Mouse (Mus musculus): ENCODE results near the gene Klrb1a. TPM values are rescaled to one million over a fixed set of nuclear protein-coding genes. Genes with fewer than 3 reads are reported as not detected.
"Not testable (repeated sequence)": the region's sequence is repeated elsewhere in the genome, so short reads cannot be mapped to it uniquely, and the experiment has no call there.

Gene Klrb1a
- polyA plus RNA-seq, 1 experiment from 2014 or later = not detected

GRCm38 (mm10) chr6:128645708-128646107 lies 22.4 kb upstream of the Klrb1a start:
- H3K36me3 ChIP-seq (replicated peaks; ENCODE audit: control insufficient read depth, insufficient read depth, low read depth, low read length); H3K9me3 ChIP-seq (replicated peaks; ENCODE audit: control insufficient read depth, low read length); H3K9ac ChIP-seq (replicated peaks; ENCODE audit: low read length); H3K27me3 ChIP-seq (ENCODE audit: control insufficient read depth, insufficient read depth, low read length); H3K4me1 ChIP-seq (ENCODE audit: control insufficient read depth, insufficient read depth, low read length); H3K4me2 ChIP-seq (ENCODE audit: low read depth, low read length); ATAC-seq (replicated peaks; ENCODE audit: insufficient number of reproducible peaks, low FRiP score, low TSS enrichment, low read depth); H3K27ac ChIP-seq (replicated peaks; ENCODE audit: low read depth, low read length); H3K4me3 ChIP-seq (ENCODE audit: low read depth, low read length); DNase-seq (ENCODE audit: low spot score): not testable (repeated sequence)
- WGBS = 81% methylated on average over 12 of the region's 12 CpGs

- WGBS = 98% methylated on average over 20 of the region's 20 CpGs
- H3K36me3 ChIP-seq (replicated peaks; ENCODE audit: control insufficient read depth, insufficient read depth, low read depth, low read length); H3K4me1 ChIP-seq (ENCODE audit: control insufficient read depth, insufficient read depth, low read length); H3K27me3 ChIP-seq (ENCODE audit: control insufficient read depth, insufficient read depth, low read length); ATAC-seq (replicated peaks; ENCODE audit: insufficient number of reproducible peaks, low FRiP score, low TSS enrichment, low read depth); H3K9me3 ChIP-seq (replicated peaks; ENCODE audit: control insufficient read depth, low read length); H3K27ac ChIP-seq (replicated peaks; ENCODE audit: low read depth, low read length); H3K9ac ChIP-seq (replicated peaks; ENCODE audit: low read length); H3K4me2 ChIP-seq (ENCODE audit: low read depth, low read length); DNase-seq (ENCODE audit: low spot score); H3K4me3 ChIP-seq (ENCODE audit: low read depth, low read length): not testable (repeated sequence)
Measured at GRCm38 (mm10) chr6:128644694-128645093, 21.4 kb upstream of the Klrb1a start.

- H3K4me2 ChIP-seq (ENCODE audit: low read depth, low read length) = no peak overlapping the region
- ATAC-seq (replicated peaks; ENCODE audit: insufficient number of reproducible peaks, low FRiP score, low TSS enrichment, low read depth) (no peak), DNase-seq (ENCODE audit: low spot score) (no peak)
- H3K4me1 ChIP-seq (ENCODE audit: control insufficient read depth, insufficient read depth, low read length) = no peaks in the 10 kb centered on the region
- H3K4me3 ChIP-seq (ENCODE audit: low read depth, low read length) = no peak overlapping the region
- WGBS = 56% methylated on average over 2 of the region's 2 CpGs
- no peaks in the 10 kb centered on the region for H3K9me3 ChIP-seq (replicated peaks; ENCODE audit: control insufficient read depth, low read length)
- no peaks in the 10 kb centered on the region for H3K27me3 ChIP-seq (ENCODE audit: control insufficient read depth, insufficient read depth, low read length)
- no peaks in the 10 kb centered on the region for H3K36me3 ChIP-seq (replicated peaks; ENCODE audit: control insufficient read depth, insufficient read depth, low read depth, low read length)
- no peak overlapping the region for H3K9ac ChIP-seq (replicated peaks; ENCODE audit: low read length)
- H3K27ac ChIP-seq (replicated peaks; ENCODE audit: low read depth, low read length) = no peak overlapping the region
Measured at GRCm38 (mm10) chr6:128643999-128644398, 20.7 kb upstream of the Klrb1a start.

DNA sequence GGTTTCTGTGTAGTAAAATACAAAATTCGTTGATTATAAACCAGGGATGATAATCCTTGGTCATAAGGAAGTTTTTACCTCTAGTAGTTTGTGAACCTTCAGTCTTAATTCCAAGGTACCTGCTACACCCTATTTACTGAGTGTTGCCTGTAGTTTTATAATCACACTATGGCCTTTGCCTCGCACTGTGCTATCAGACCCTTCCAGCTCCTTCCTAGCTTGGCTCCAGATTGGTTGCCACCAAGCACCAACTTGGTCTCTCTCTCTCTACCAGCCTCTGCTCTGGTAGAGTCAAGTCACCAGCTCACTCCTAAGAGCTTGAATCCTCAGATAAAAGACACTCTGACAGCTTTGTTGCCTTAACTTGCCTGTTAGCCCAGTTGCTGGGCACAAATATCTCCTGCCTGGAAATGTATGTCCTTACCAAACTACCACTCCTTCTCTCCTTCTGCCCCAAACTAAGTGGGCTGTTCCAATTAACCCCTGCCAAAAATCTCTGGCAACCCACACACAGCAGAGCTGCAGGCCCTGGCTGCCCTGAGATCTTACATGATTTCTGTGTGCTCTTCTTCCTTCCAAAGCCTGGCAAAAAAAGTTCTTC lies 17.9 kb upstream of the Klrb1a start:
- no peaks in the 10 kb centered on the region for H3K27me3 ChIP-seq (ENCODE audit: control insufficient read depth, insufficient read depth, low read length)
- no peaks in the 10 kb centered on the region for H3K4me1 ChIP-seq (ENCODE audit: control insufficient read depth, insufficient read depth, low read length)
- H3K27ac ChIP-seq (replicated peaks; ENCODE audit: low read depth, low read length) = no peak overlapping the region
- DNase-seq (ENCODE audit: low spot score) = no peak
- WGBS = 75% methylated on average over 2 of the region's 2 CpGs
- no peaks in the 10 kb centered on the region for H3K36me3 ChIP-seq (replicated peaks; ENCODE audit: control insufficient read depth, insufficient read depth, low read depth, low read length)
- H3K4me2 ChIP-seq (ENCODE audit: low read depth, low read length) = no peak overlapping the region
- no peaks in the 10 kb centered on the region for H3K9me3 ChIP-seq (replicated peaks; ENCODE audit: control insufficient read depth, low read length)
- H3K4me3 ChIP-seq (ENCODE audit: low read depth, low read length) = no peak overlapping the region
- H3K9ac ChIP-seq (replicated peaks; ENCODE audit: low read length) = no peak overlapping the region
- no peak for ATAC-seq (replicated peaks; ENCODE audit: insufficient number of reproducible peaks, low FRiP score, low TSS enrichment, low read depth)

- no peak for DNase-seq (ENCODE audit: low spot score)
- 92% methylated on average over 1 of the region's 1 CpGs for WGBS
- H3K4me1 ChIP-seq (ENCODE audit: control insufficient read depth, insufficient read depth, low read length) = no peaks in the 10 kb centered on the region
Measured at GRCm38 (mm10) chr6:128640673-128641072, 17.3 kb upstream of the Klrb1a start.

GRCm38 (mm10) chr6:128630912-128631905 lies 7.9 kb upstream of the Klrb1a start:
- H3K27ac ChIP-seq (replicated peaks; ENCODE audit: low read depth, low read length); H3K4me1 ChIP-seq (ENCODE audit: control insufficient read depth, insufficient read depth, low read length); H3K36me3 ChIP-seq (replicated peaks; ENCODE audit: control insufficient read depth, insufficient read depth, low read depth, low read length); ATAC-seq (replicated peaks; ENCODE audit: insufficient number of reproducible peaks, low FRiP score, low TSS enrichment, low read depth); DNase-seq (ENCODE audit: low spot score); H3K27me3 ChIP-seq (ENCODE audit: control insufficient read depth, insufficient read depth, low read length); H3K9me3 ChIP-seq (replicated peaks; ENCODE audit: control insufficient read depth, low read length); H3K4me2 ChIP-seq (ENCODE audit: low read depth, low read length); H3K9ac ChIP-seq (replicated peaks; ENCODE audit: low read length); H3K4me3 ChIP-seq (ENCODE audit: low read depth, low read length): not testable (repeated sequence)
- 75% methylated on average over 15 of the region's 15 CpGs for WGBS

More at GRCm38 (mm10) chr6:128640673-128641072, 17.3 kb upstream of the Klrb1a start:
- H3K4me3 ChIP-seq (ENCODE audit: low read depth, low read length) = no peak overlapping the region
- no peak for ATAC-seq (replicated peaks; ENCODE audit: insufficient number of reproducible peaks, low FRiP score, low TSS enrichment, low read depth)
- no peaks in the 10 kb centered on the region for H3K36me3 ChIP-seq (replicated peaks; ENCODE audit: control insufficient read depth, insufficient read depth, low read depth, low read length)
- no peak overlapping the region for H3K27ac ChIP-seq (replicated peaks; ENCODE audit: low read depth, low read length)
- no peak overlapping the region for H3K9ac ChIP-seq (replicated peaks; ENCODE audit: low read length)
- H3K9me3 ChIP-seq (replicated peaks; ENCODE audit: control insufficient read depth, low read length) = no peaks in the 10 kb centered on the region
- no peak overlapping the region for H3K4me2 ChIP-seq (ENCODE audit: low read depth, low read length)
- no peaks in the 10 kb centered on the region for H3K27me3 ChIP-seq (ENCODE audit: control insufficient read depth, insufficient read depth, low read length)

- not testable (repeated sequence) for H3K4me3 ChIP-seq (ENCODE audit: low read depth, low read length); H3K9me3 ChIP-seq (replicated peaks; ENCODE audit: control insufficient read depth, low read length); H3K9ac ChIP-seq (replicated peaks; ENCODE audit: low read length); H3K36me3 ChIP-seq (replicated peaks; ENCODE audit: control insufficient read depth, insufficient read depth, low read depth, low read length); H3K4me1 ChIP-seq (ENCODE audit: control insufficient read depth, insufficient read depth, low read length); H3K27me3 ChIP-seq (ENCODE audit: control insufficient read depth, insufficient read depth, low read length); H3K27ac ChIP-seq (replicated peaks; ENCODE audit: low read depth, low read length); H3K4me2 ChIP-seq (ENCODE audit: low read depth, low read length)
- 57% methylated on average over 12 of the region's 13 CpGs for WGBS
- ATAC-seq (replicated peaks; ENCODE audit: insufficient number of reproducible peaks, low FRiP score, low TSS enrichment, low read depth) = peak; percentile 74
- peak; percentile 81 for DNase-seq (ENCODE audit: low spot score)
Measured at GRCm38 (mm10) chr6:128629771-128630739, 6.7 kb upstream of the Klrb1a start.
